Mouse (Mus musculus) heart, adult 2 months (tissue): Measurements from ENCODE around the gene Slc5a9.

Source experiments
- CTCF ChIP-seq: fragments of 200-600 bp; IDR thresholded peaks from 2 replicates; pipeline ENCODE4 v1.8.1; 2022; ENCODE audit warnings: antibody characterized with exemption, mild to moderate bottlenecking, moderate library complexity
- EP300 ChIP-seq: fragments of 200-500 bp; IDR thresholded peaks from 2 replicates; pipeline ENCODE4 v1.6.1; 2011; ENCODE audit warnings: low read depth, low read length, control low read depth; ENCODE audit not compliant: insufficient read depth
- POLR2A ChIP-seq: fragments of 200-500 bp; IDR thresholded peaks from 2 replicates; pipeline ENCODE4 v1.6.1; 2011; ENCODE audit warnings: mild to moderate bottlenecking, low read depth, low read length, control low read depth; ENCODE audit not compliant: insufficient read depth

GRCm38 (mm10) chr4:111901473-111901872 lies 1.2 kb downstream of the Slc5a9 start:
- no peak for TF ChIP-seq CTCF
- no peak for TF ChIP-seq POLR2A
- no peak for TF ChIP-seq EP300
